Mouse (Mus musculus): ENCODE data around the gene Il6ra.

GRCm38 (mm10) chr3:89865764-89866163 lies 47.2 kb downstream of the Il6ra start:
- TF ChIP-seq POLR2A (IDR thresholded peaks at IDR 0.05; ENCODE audit: insufficient read length, low read depth) (no peak), MAX (IDR thresholded peaks at IDR 0.05; ENCODE audit: low read depth) (no peak), SRF (IDR thresholded peaks at IDR 0.05; ENCODE audit: control insufficient read depth, insufficient read length, low read depth) (no peak), E2F4 (IDR thresholded peaks at IDR 0.05; ENCODE audit: insufficient read depth) (no peak), MYOG (IDR thresholded peaks at IDR 0.05; ENCODE audit: control insufficient read depth in 1 of 3, insufficient read depth in 1 of 3, insufficient read length in 2 of 3, low read depth in 2 of 3) (no peak), TCF12 (IDR thresholded peaks at IDR 0.05; ENCODE audit: insufficient read depth, poor library complexity, severe bottlenecking) (no peak), USF1 (IDR thresholded peaks at IDR 0.05; ENCODE audit: low read depth) (no peak), CEBPB (IDR thresholded peaks at IDR 0.05; ENCODE audit: insufficient read depth, poor library complexity, severe bottlenecking) (no peak), MYOD1 (IDR thresholded peaks at IDR 0.05; ENCODE audit: control insufficient read depth in 1 of 3, insufficient read length in 2 of 3, low read depth in 2 of 3) (no peak), REST (IDR thresholded peaks at IDR 0.05; ENCODE audit: insufficient read depth, insufficient read length) (no peak), TCF3 (IDR thresholded peaks at IDR 0.05; ENCODE audit: insufficient read length, low read depth) (no peak)
